Mouse (Mus musculus): ENCODE results near the gene Ppy. TPM values are rescaled to one million over a fixed set of nuclear protein-coding genes. Genes with fewer than 3 reads are reported as not detected.

The Ppy gene
- total and polyA plus RNA-seq, 3 experiments = not detected

- TF ChIP-seq NRF1 (IDR thresholded peaks at IDR 0.05; ENCODE audit: insufficient read depth, low read depth, low read length, poor library complexity, severe bottlenecking) (no peak), USF2 (IDR thresholded peaks at IDR 0.05; ENCODE audit: borderline replicate concordance in 1 of 2, insufficient read depth in 1 of 2, low read depth in 1 of 2, low read length in 2 of 2) (no peak)
Observed at GRCm38 (mm10) chr11:102102485-102103258, 1.6 kb upstream of the Ppy start (continued).

- Histone ChIP-seq H3K27me3 (ENCODE audit: control insufficient read depth in 1 of 2, insufficient read depth in 2 of 2, low read length in 2 of 2) (no peaks in the 10 kb centered on the region), H3K27ac (ENCODE audit: control insufficient read depth, low read depth, low read length) (peak overlapping the region; percentile 49), H3K4me3 (ENCODE audit: control insufficient read depth in 1 of 2, insufficient read depth in 1 of 2, low read depth in 2 of 2, low read length in 2 of 2) (peak overlapping the region; percentile 65 to 75)
- peak; percentile 40; the same call in 1 of the 2 replicates for TF ChIP-seq ETS1 (IDR thresholded peaks at IDR 0.05; ENCODE audit: low read depth, low read length)
- no peak for TF ChIP-seq KAT2A (conservative IDR thresholded peaks at IDR 0.05; ENCODE audit: low read depth, low read length)
- no peak for TF ChIP-seq ZNF384 (IDR thresholded peaks at IDR 0.05; ENCODE audit: low read depth, low read length)
- TF ChIP-seq USF2 (IDR thresholded peaks at IDR 0.05; ENCODE audit: borderline replicate concordance in 1 of 2, insufficient read depth in 1 of 2, low read depth in 1 of 2, low read length in 2 of 2) = peak in 1 of 2 experiments; percentile 72; a peak in 1 of 4 replicates
- no peak for TF ChIP-seq MAFK (IDR thresholded peaks at IDR 0.05; ENCODE audit: borderline replicate concordance, low read depth, low read length)
- no peak for TF ChIP-seq GABPA (IDR thresholded peaks at IDR 0.05; ENCODE audit: low read depth, low read length)
- TF ChIP-seq MEF2A (IDR thresholded peaks at IDR 0.05; ENCODE audit: extremely low read depth, insufficient replicate concordance, low read depth, low read length, poor library complexity, severe bottlenecking) = 0 out of 2 replicates have a peak, but pooled peaks have one; percentile 31
- peak; percentile 28; the same call in 1 of the 2 replicates for TF ChIP-seq ELF1 (IDR thresholded peaks at IDR 0.05; ENCODE audit: low read depth, low read length)
- TF ChIP-seq TCF12 (IDR thresholded peaks at IDR 0.05; ENCODE audit: low read depth, low read length) = peak; percentile 41; the same call in 1 of the 2 replicates
- peak; percentile 99; the same call in 1 of the 2 replicates for TF ChIP-seq NRF1 (IDR thresholded peaks at IDR 0.05; ENCODE audit: insufficient read depth, low read depth, low read length, poor library complexity, severe bottlenecking)
- TF ChIP-seq ZC3H11A (IDR thresholded peaks at IDR 0.05; ENCODE audit: low read depth, low read length) = no peak
- TF ChIP-seq ZMIZ1 (IDR thresholded peaks at IDR 0.05; ENCODE audit: low read depth, low read length) = peak; percentile 58; the same call in 1 of the 2 replicates
- no peak; the same call in 1 of the 2 replicates for TF ChIP-seq CHD2 (IDR thresholded peaks at IDR 0.05; ENCODE audit: low read length)
- no peak for TF ChIP-seq E2F4 (IDR thresholded peaks at IDR 0.05; ENCODE audit: borderline replicate concordance, low read depth, low read length)
- no peak; the same call in 1 of the 2 replicates for TF ChIP-seq MYC (IDR thresholded peaks at IDR 0.05; ENCODE audit: low read depth, low read length)
- no peak for TF ChIP-seq ZKSCAN1 (IDR thresholded peaks at IDR 0.05; ENCODE audit: low read depth, low read length)
- TF ChIP-seq CTCF (IDR thresholded peaks at IDR 0.05 in 2 of 3, conservative IDR thresholded peaks at IDR 0.05 in 1 of 3; ENCODE audit: control insufficient read depth in 1 of 3, insufficient read depth in 1 of 3, low read depth in 2 of 3, low read length in 3 of 3, poor library complexity in 1 of 3, severe bottlenecking in 1 of 3) = peak; percentile 21 to 87 (median 73); a peak in 5 of 6 replicates
- peak; percentile 39; the same call in 1 of the 2 replicates for TF ChIP-seq POLR2AphosphoS2 (IDR thresholded peaks at IDR 0.05; ENCODE audit: low read length)
- TF ChIP-seq POLR2AphosphoS5 (IDR thresholded peaks at IDR 0.05; ENCODE audit: borderline replicate concordance, low read depth, low read length) = no peak
- no peak; a peak in 2 of 4 replicates for TF ChIP-seq EP300 (IDR thresholded peaks at IDR 0.05; ENCODE audit: low read depth in 1 of 2, low read length in 2 of 2)
- TF ChIP-seq RCOR1 (IDR thresholded peaks at IDR 0.05; ENCODE audit: low read depth, low read length) = no peak
- TF ChIP-seq MAZ (IDR thresholded peaks at IDR 0.05; ENCODE audit: low read depth, low read length) = 0 out of 2 replicates have a peak, but pooled peaks have one; percentile 10
- TF ChIP-seq POLR2A (IDR thresholded peaks at IDR 0.05; ENCODE audit: control insufficient read depth in 1 of 2, insufficient read depth in 1 of 2, low read depth in 1 of 2, low read length in 2 of 2, poor library complexity in 1 of 2) = peak in 1 of 2 experiments; percentile 66; a peak in 1 of 4 replicates
- 0 out of 2 replicates have a peak, but pooled peaks have one; percentile 39 for TF ChIP-seq TBP (IDR thresholded peaks at IDR 0.05; ENCODE audit: low read depth, low read length)
- TF ChIP-seq MYB (IDR thresholded peaks at IDR 0.05; ENCODE audit: low read depth, low read length) = no peak
- no peak for TF ChIP-seq TAL1 (IDR thresholded peaks at IDR 0.05; ENCODE audit: low read length)
- no peak; the same call in none of the 2 replicates for TF ChIP-seq MXI1 (IDR thresholded peaks at IDR 0.05; ENCODE audit: low read depth, low read length)
- peak; percentile 48 for TF ChIP-seq SIN3A (IDR thresholded peaks at IDR 0.05; ENCODE audit: low read length)
- TF ChIP-seq JUND (IDR thresholded peaks at IDR 0.05; ENCODE audit: low read depth, low read length) = no peak
- peak; percentile 77 for TF ChIP-seq BHLHE40 (IDR thresholded peaks at IDR 0.05; ENCODE audit: borderline replicate concordance, low read depth, low read length)
- TF ChIP-seq HCFC1 (IDR thresholded peaks at IDR 0.05; ENCODE audit: low read depth, low read length) = peak; percentile 78
Observed at GRCm38 (mm10) chr11:102096887-102097391, 4.2 kb downstream of the Ppy start.

More at GRCm38 (mm10) chr11:102096887-102097391, 4.2 kb downstream of the Ppy start:
- H3K36me3 ChIP-seq (ENCODE audit: control insufficient read depth in 1 of 2, insufficient read depth in 2 of 2, low read length in 2 of 2) = peaks cover 0 to 9% of the 10 kb centered on the region in 2 experiments; a peak in 2 of 4 replicates
- DNase-seq (ENCODE audit: low read depth, low spot score) = peak; percentile 96
- no peaks in the 10 kb centered on the region for H3K79me2 ChIP-seq (ENCODE audit: control insufficient read depth, insufficient read depth, low read length, poor library complexity)
- H3K9ac ChIP-seq (ENCODE audit: control insufficient read depth, low read depth, low read length, poor library complexity, severe bottlenecking) = peak overlapping the region; percentile 73
- H3K9me3 ChIP-seq (replicated peaks; ENCODE audit: insufficient read depth, low read length) = no peaks in the 10 kb centered on the region
- H3K4me1 ChIP-seq (ENCODE audit: control insufficient read depth in 1 of 2, insufficient read depth in 2 of 2, low read length in 2 of 2) = peaks cover 4 to 26% of the 10 kb centered on the region in 2 experiments; a peak in 2 of 4 replicates

All from MEL (cell line).